Mouse (Mus musculus): ENCODE measurements at regions not wholly inside any gene's neighbourhood (a gene's known extent, or its start where the extent isn't known, plus 50 kb on each side); places are given as distances from the start of the nearest gene placed in this dataset.
A peak's percentile ranks its signal among the peaks of the same experiment; 100 is the strongest.
"Not testable (repeated sequence)": the region's sequence is repeated elsewhere in the genome, so short reads cannot be mapped to it uniquely, and the experiment has no call there.

- peak in 1 of 2 experiments; percentile 1 for DNase-seq (ENCODE audit: low spot score in 2 of 2)
Observed at GRCm38 (mm10) chr5:68252671-68253070, 221.0 kb downstream of the Grxcr1 start.

- no peak for DNase-seq (ENCODE audit: low spot score in 2 of 2)
Observed at GRCm38 (mm10) chr5:68253476-68253875, 221.8 kb downstream of the Grxcr1 start.

GRCm38 (mm10) chr5:68254111-68254510 lies 222.5 kb downstream of the Grxcr1 start:
- DNase-seq (ENCODE audit: low spot score in 2 of 2), result no peak

- DNase-seq (ENCODE audit: low spot score in 2 of 2), result no peak
Observed at GRCm38 (mm10) chr5:68264206-68264605, 232.6 kb downstream of the Grxcr1 start.

GRCm38 (mm10) chr5:68274271-68274670 lies 242.6 kb downstream of the Grxcr1 start:
- DNase-seq (ENCODE audit: low spot score in 2 of 2), result no peak

GRCm38 (mm10) chr5:68275558-68276263 lies 244.1 kb downstream of the Grxcr1 start:
- no peak for DNase-seq (ENCODE audit: low spot score in 2 of 2)

GRCm38 (mm10) chr5:68295774-68296173 lies 264.1 kb downstream of the Grxcr1 start:
- DNase-seq (ENCODE audit: low spot score in 2 of 2), result not testable (repeated sequence)

GRCm38 (mm10) chr5:68313187-68313586 lies 281.6 kb downstream of the Grxcr1 start:
- no peak for DNase-seq (ENCODE audit: low spot score in 2 of 2)

- DNase-seq (ENCODE audit: low spot score in 2 of 2), result no peak
Observed at GRCm38 (mm10) chr5:68318979-68319378, 287.3 kb downstream of the Grxcr1 start.

- no peak for DNase-seq (ENCODE audit: low spot score in 2 of 2)
Observed at GRCm38 (mm10) chr5:68326998-68327593, 295.5 kb downstream of the Grxcr1 start.

- DNase-seq (ENCODE audit: low spot score in 2 of 2), result no peak
Observed at GRCm38 (mm10) chr5:68329311-68329710, 297.7 kb downstream of the Grxcr1 start.

- DNase-seq (ENCODE audit: low spot score in 2 of 2), result no peak
Observed at GRCm38 (mm10) chr5:68329828-68330227, 298.2 kb downstream of the Grxcr1 start.

- no peak for DNase-seq (ENCODE audit: low spot score in 2 of 2)
Observed at GRCm38 (mm10) chr5:68350921-68351320, 319.3 kb downstream of the Grxcr1 start.

- DNase-seq (ENCODE audit: low spot score in 2 of 2), result no peak
Observed at GRCm38 (mm10) chr5:68351793-68352192, 320.2 kb downstream of the Grxcr1 start.

GRCm38 (mm10) chr5:68353211-68353610 lies 321.6 kb downstream of the Grxcr1 start:
- DNase-seq (ENCODE audit: low spot score in 2 of 2), result no peak

GRCm38 (mm10) chr5:68353816-68354215 lies 322.2 kb downstream of the Grxcr1 start:
- DNase-seq (ENCODE audit: low spot score in 2 of 2), result not testable (repeated sequence)

GRCm38 (mm10) chr5:68361581-68362211 lies 330.1 kb downstream of the Grxcr1 start:
- DNase-seq (ENCODE audit: low spot score in 2 of 2), result no peak

- DNase-seq (ENCODE audit: low spot score in 2 of 2), result no peak
Observed at GRCm38 (mm10) chr5:68373082-68373481, 341.4 kb downstream of the Grxcr1 start.

Measured in spleen, postnatal 36 days (tissue).